Mouse (Mus musculus) cortical plate, adult 2 months (tissue): ENCODE results near the gene Spata31d1a.

Source experiments
- CTCF ChIP-seq: fragments of 200-500 bp; IDR thresholded peaks from 2 replicates; pipeline ENCODE4 v1.5.1; 2011; ENCODE audit warnings: mild to moderate bottlenecking, control low read depth, low read length; ENCODE audit not compliant: insufficient read depth; ENCODE audit errors: extremely low read depth
- POLR2A ChIP-seq: fragments of 200-500 bp; IDR thresholded peaks from 2 replicates; pipeline ENCODE4 v1.6.1; 2011; ENCODE audit warnings: mild to moderate bottlenecking, low read length, control low read depth; ENCODE audit not compliant: insufficient read depth; ENCODE audit errors: extremely low read depth

GRCm38 (mm10) chr13:59733936-59734335 is 23.8 kb upstream of the Spata31d1a start:
- no peak for TF ChIP-seq CTCF
- TF ChIP-seq POLR2A, result no peak
